Mouse (Mus musculus) cerebellum, adult 11 months (tissue): ENCODE results near the gene Trappc1.

Experiments used
- DNase-seq: peaks from one replicate; pipeline ENCODE4 v3.0.0; 2022

Gene Trappc1

GRCm38 (mm10) chr11:69331929-69332405 is 8.2 kb downstream of the Trappc1 start:
- peak; percentile 72 for DNase-seq

GRCm38 (mm10) chr11:69332713-69333253 is 9.0 kb downstream of the Trappc1 start:
- DNase-seq: no peak

- DNase-seq: no peak
Measured at GRCm38 (mm10) chr11:69333922-69334321, 10.1 kb downstream of the Trappc1 start.

DNA sequence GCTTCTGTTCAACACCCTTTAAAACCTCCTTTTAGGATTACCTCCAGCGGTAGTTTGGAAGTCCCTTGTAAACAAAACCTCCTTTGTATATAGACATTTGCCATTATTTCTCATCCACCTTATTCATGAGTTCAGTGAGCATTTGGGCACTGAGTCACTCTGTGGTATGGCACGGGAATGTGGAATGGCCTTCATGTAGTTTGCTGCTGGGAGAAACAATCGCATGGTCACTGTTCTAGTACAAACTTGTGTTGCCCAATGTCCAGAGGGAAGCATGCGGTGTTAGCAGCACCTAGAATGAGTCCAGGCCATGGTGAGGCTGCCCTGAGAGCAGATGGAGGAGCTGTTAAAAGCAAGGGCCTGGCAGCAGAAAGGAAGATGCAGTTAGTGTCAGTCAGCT is 11.0 kb downstream of the Trappc1 start:
- no peak for DNase-seq

GRCm38 (mm10) chr11:69340161-69341131 is 16.7 kb downstream of the Trappc1 start, which contains the start of gene Rnf227:
Rnf227 (plus strand) TSS chr11:69340461.
- peak; percentile 77 for DNase-seq

GRCm38 (mm10) chr11:69346441-69346840 is 22.7 kb downstream of the Trappc1 start:
- DNase-seq: no peak

DNA sequence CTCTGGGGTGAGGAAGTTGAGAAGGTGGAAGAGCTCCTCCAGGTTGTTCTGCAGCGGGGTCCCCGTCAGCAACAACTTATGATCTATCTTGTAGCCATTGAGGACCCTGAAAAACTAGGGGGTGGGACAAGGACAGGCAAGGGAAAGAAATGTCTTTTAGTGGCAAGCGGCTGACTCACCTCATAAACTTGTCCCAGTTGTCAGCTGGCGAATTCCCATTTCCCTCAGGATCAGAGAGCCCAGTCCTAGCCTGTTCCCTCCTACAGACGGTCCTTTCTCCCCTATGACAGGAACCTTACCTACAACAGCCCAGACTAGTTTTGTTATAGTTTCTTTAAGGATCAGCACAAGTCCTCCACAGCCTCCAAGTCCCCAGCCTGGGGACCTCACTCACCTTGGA is 32.8 kb downstream of the Trappc1 start:
- DNase-seq: no peak

GRCm38 (mm10) chr11:69357690-69358089 is 33.9 kb downstream of the Trappc1 start:
- DNase-seq: no peak

- no peak for DNase-seq
Measured at GRCm38 (mm10) chr11:69362021-69362420, 38.2 kb downstream of the Trappc1 start.

DNA sequence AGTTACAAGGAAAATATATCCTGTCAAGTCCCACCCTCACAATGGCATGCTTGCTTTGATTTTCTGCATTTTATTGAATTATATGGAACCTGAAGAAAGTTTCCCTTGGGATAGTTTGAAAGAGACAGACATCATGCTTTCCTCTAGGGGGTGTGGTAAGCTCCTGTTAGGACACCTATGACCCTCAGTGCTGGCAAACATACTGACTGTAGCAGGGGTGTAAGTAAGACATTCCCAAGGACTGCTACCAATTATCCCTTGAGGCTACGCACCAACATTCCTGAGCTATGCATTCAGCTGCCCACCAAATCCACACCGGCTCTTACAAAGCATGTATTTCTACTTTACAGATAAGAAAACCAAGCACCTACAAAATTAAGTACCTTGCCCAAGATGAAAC is 38.7 kb downstream of the Trappc1 start:
- no peak for DNase-seq

DNA sequence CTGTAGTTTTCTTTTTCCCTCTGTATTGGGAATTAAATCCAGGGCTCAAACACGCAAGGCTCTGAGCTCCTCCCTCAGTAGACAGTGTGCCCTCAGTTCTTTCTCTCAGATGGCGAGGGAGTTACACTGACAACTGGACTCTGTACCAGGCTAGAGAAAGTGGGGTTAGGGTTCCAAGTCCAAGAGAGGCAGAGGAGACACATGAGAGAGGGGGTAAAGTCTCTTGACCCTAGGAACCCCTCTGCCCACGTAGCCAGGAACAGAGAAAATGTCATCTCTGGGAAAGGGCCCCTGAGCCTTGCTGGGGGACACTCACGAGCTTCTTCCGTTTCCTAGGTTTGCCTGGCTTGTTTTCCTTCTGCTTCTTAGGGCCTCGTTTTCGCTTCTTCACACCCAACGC is 40.6 kb downstream of the Trappc1 start:
- no peak for DNase-seq

- peak; percentile 88 for DNase-seq
Measured at GRCm38 (mm10) chr11:69364910-69365309, 41.1 kb downstream of the Trappc1 start.

GRCm38 (mm10) chr11:69365722-69366121 is 41.9 kb downstream of the Trappc1 start:
- no peak for DNase-seq

GRCm38 (mm10) chr11:69366157-69366854 is 42.5 kb downstream of the Trappc1 start:
- DNase-seq: peak; percentile 75

- no peak for DNase-seq
Measured at GRCm38 (mm10) chr11:69366855-69367615, 43.3 kb downstream of the Trappc1 start.

GRCm38 (mm10) chr11:69367616-69368355 is 44.0 kb downstream of the Trappc1 start:
- DNase-seq: no peak

- DNase-seq: peak; percentile 51
Measured at GRCm38 (mm10) chr11:69368356-69369214, 44.8 kb downstream of the Trappc1 start.

DNA sequence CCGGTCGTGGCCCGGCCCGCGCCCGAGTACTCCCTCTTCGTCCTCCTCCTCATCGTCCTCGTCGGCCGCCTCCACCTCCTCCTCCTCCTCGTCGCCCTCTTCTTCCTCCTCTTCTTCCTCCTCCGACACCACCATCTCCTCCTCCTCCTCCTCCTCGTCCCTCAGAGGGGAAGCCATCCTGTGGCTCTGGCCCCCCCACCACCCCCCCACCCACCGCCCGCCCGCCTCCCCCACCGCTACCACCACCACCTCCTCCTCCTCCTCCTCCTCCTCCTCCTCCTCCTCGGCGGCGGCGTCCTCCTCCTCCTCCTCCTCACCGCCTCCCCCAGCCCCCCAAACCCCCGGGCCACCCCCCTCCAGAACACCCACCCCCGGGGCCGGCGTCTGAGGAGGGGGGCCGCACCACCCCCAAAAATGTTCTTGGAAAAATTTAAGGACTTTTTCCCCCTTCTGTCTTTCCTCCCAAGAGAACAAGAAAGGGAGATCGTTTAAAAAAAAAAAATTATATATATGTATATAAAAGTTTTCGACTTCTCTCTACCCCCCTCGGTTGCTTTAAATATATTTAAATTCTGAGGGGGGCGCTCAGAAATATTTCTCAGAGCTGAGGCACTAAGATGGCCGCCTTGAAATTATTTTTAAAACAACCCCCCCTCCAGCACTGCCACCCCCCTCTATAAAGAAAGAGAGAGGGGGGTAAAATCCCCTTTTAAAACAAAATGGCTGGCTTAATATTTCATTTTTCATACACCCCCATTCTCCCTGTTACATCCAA is 45.6 kb downstream of the Trappc1 start, which contains the start of gene Chd3:
Gene Chd3 (minus strand): TSS at position 192 of the 775 bp plus-strand sequence.
- DNase-seq: no peak

GRCm38 (mm10) chr11:69369990-69370816 is 46.4 kb downstream of the Trappc1 start:
- no peak for DNase-seq
